Mouse (Mus musculus): ENCODE data around the gene Pax8.

Gene Pax8

GRCm38 (mm10) chr2:24475420-24475819 is at the start of gene Pax8:
Pax8 (minus strand) TSS chr2:24475599.
- no peak for DNase-seq

- DNase-seq = peak; percentile 46
Observed at GRCm38 (mm10) chr2:24521430-24522226, 46.2 kb upstream of the Pax8 start.

- no peak for DNase-seq
Observed at GRCm38 (mm10) chr2:24520576-24521272, 45.3 kb upstream of the Pax8 start.

GRCm38 (mm10) chr2:24516946-24517345 is 41.5 kb upstream of the Pax8 start:
- DNase-seq = no peak

GRCm38 (mm10) chr2:24507359-24507758 is 32.0 kb upstream of the Pax8 start:
- no peak for DNase-seq

GRCm38 (mm10) chr2:24502963-24503471 is 27.6 kb upstream of the Pax8 start:
- no peak for DNase-seq

GRCm38 (mm10) chr2:24500921-24501320 is 25.5 kb upstream of the Pax8 start:
- no peak for DNase-seq

GRCm38 (mm10) chr2:24490564-24490963 is 15.2 kb upstream of the Pax8 start:
- no peak for DNase-seq

GRCm38 (mm10) chr2:24488660-24489059 is 13.3 kb upstream of the Pax8 start:
- no peak for DNase-seq

- no peak for DNase-seq
Observed at GRCm38 (mm10) chr2:24487056-24487825, 11.8 kb upstream of the Pax8 start.

- no peak for DNase-seq
Observed at GRCm38 (mm10) chr2:24485398-24485797, 10.0 kb upstream of the Pax8 start.

GRCm38 (mm10) chr2:24479906-24480305 is 4.5 kb upstream of the Pax8 start:
- no peak for DNase-seq

GRCm38 (mm10) chr2:24479151-24479550 is 3.8 kb upstream of the Pax8 start:
- no peak for DNase-seq

GRCm38 (mm10) chr2:24478611-24479010 is 3.2 kb upstream of the Pax8 start:
- DNase-seq = no peak

GRCm38 (mm10) chr2:24474514-24475378 is 653 bp downstream of the Pax8 start:
- no peak for DNase-seq

GRCm38 (mm10) chr2:24473641-24474511 is 1.5 kb downstream of the Pax8 start:
- no peak for DNase-seq

GRCm38 (mm10) chr2:24472677-24473076 is 2.7 kb downstream of the Pax8 start:
- no peak for DNase-seq

GRCm38 (mm10) chr2:24472111-24472510 is 3.3 kb downstream of the Pax8 start:
- no peak for DNase-seq

- DNase-seq = no peak
Observed at GRCm38 (mm10) chr2:24469102-24469501, 6.3 kb downstream of the Pax8 start.

GRCm38 (mm10) chr2:24468430-24468829 is 7.0 kb downstream of the Pax8 start:
- DNase-seq = no peak

- no peak for DNase-seq
Observed at GRCm38 (mm10) chr2:24467156-24467555, 8.2 kb downstream of the Pax8 start.
